Mouse (Mus musculus) embryonic facial prominence, embryonic 13.5 days (tissue): ENCODE data around the gene Mettl5. TPM values are rescaled to one million over a fixed set of nuclear protein-coding genes. Genes with fewer than 3 reads are reported as not detected.

Source experiments
- ATAC-seq: fragments of 200-750 bp; cut with Nextera tagmentation; 2 replicates; pipeline ENCODE4 v1.8.0; 2017; ENCODE audit warnings: low read depth; ENCODE audit not compliant: insufficient number of reproducible peaks, insufficient read depth, low FRiP score, low TSS enrichment
- H3K27ac ChIP-seq: fragments of 300-500 bp; sonication (generic); 2 replicates; pipeline ENCODE4 v1.5.1; 2015; ENCODE audit warnings: moderate library complexity, mild to moderate bottlenecking, inconsistent platforms
- H3K27me3 ChIP-seq: fragments of 300-500 bp; sonication (generic); 2 replicates; pipeline ENCODE4 v1.6.1; 2015; ENCODE audit warnings: mild to moderate bottlenecking, inconsistent platforms
- H3K36me3 ChIP-seq: fragments of 300-500 bp; sonication (generic); 2 replicates; pipeline ENCODE4 v1.6.1; 2015; ENCODE audit warnings: mild to moderate bottlenecking, inconsistent platforms
- H3K4me1 ChIP-seq: fragments of 300-500 bp; sonication (generic); 2 replicates; pipeline ENCODE4 v1.6.1; 2015; ENCODE audit warnings: inconsistent platforms
- H3K4me2 ChIP-seq: fragments of 300-500 bp; sonication (generic); 2 replicates; pipeline ENCODE4 v1.6.1; 2015; ENCODE audit warnings: moderate library complexity, mild to moderate bottlenecking, inconsistent platforms
- H3K4me3 ChIP-seq: fragments of 300-500 bp; sonication (generic); 2 replicates; pipeline ENCODE4 v1.5.1; 2015; ENCODE audit warnings: mild to moderate bottlenecking, inconsistent platforms
- H3K9ac ChIP-seq: fragments of 300-500 bp; sonication (generic); 2 replicates; pipeline ENCODE4 v1.6.1; 2015; ENCODE audit warnings: mild to moderate bottlenecking, inconsistent platforms
- H3K9me3 ChIP-seq: fragments of 300-500 bp; sonication (generic); 2 replicates; pipeline ENCODE4 v1.6.1; 2016; ENCODE audit warnings: inconsistent platforms
- WGBS: fragments of 180-500 bp; shearing (Covaris S2); methylation state at CpG from one replicate; pipeline ENCODE4 v1.1.7; 2015; ENCODE audit warnings: mixed read lengths; 5-methylcytosine and 5-hydroxymethylcytosine counted together
- polyA plus RNA-seq: library from polyadenylated mRNA; unstranded; fragments of >200 nt; fragmentation: Nextera tagmentation; extraction: Ambion mirVana; gene quantifications from 2 replicates; pipeline ENCODE4 v1.2.1, GENCODE M21; 2015

Gene Mettl5
- polyA plus RNA-seq, 1 experiment from 2014 or later, result 41.1 TPM

- Histone ChIP-seq H3K27ac (peak overlapping the region; percentile 95), H3K27me3 (no peaks in the 10 kb centered on the region), H3K36me3 (peaks cover 20% of the 10 kb centered on the region), H3K4me2 (peak overlapping the region; percentile 74), H3K4me1 (peaks cover 16% of the 10 kb centered on the region), H3K9ac (peak overlapping the region; percentile 93), H3K9me3 (no peaks in the 10 kb centered on the region), H3K4me3 (peak overlapping the region; percentile 82)
- under 1% methylated on average over 65 of the region's 80 CpGs for WGBS
- ATAC-seq, result peak; percentile 76
These were observed 62.9 kb downstream of the Mettl5 start for GRCm38 (mm10) chr2:69822361-69823128.

- peaks cover 17% of the 10 kb centered on the region for H3K36me3 ChIP-seq
- H3K27ac ChIP-seq, result peak within 1 kb of the TSS; percentile 95
- no peaks in the 10 kb centered on the region for H3K27me3 ChIP-seq
- H3K4me1 ChIP-seq, result peaks cover 16% of the 10 kb centered on the region
- peak within 1 kb of the TSS; percentile 74 for H3K4me2 ChIP-seq
- H3K4me3 ChIP-seq, result peak within 1 kb of the TSS; percentile 82
- ATAC-seq, result no peak
- H3K9ac ChIP-seq, result peak within 1 kb of the TSS; percentile 93
- H3K9me3 ChIP-seq, result no peaks in the 10 kb centered on the region
- WGBS, result 11% methylated on average over 8 of the region's 8 CpGs
These were observed 63.7 kb downstream of the Mettl5 start, which contains the start of gene Klhl23 for GRCm38 (mm10) chr2:69821711-69822110. TSS of gene Klhl23 (plus strand) at chr2:69821944.

Other genes with a start within 250 kb of the Mettl5 start
- 21.3 and 23.9 TPM in 2 replicates for gene Bbs5, start 238.4 kb downstream of the Mettl5 start, polyA plus RNA-seq
- gene Klhl41, start 215.5 kb downstream of the Mettl5 start, polyA plus RNA-seq, result 2.4 and 3.2 TPM in 2 replicates
- gene Fastkd1, start 172.1 kb downstream of the Mettl5 start, polyA plus RNA-seq, result 11.2 and 12.6 TPM in 2 replicates
- 179 and 195 TPM in 2 replicates for gene Ppig, start 163.1 kb downstream of the Mettl5 start, polyA plus RNA-seq
- gene Ccdc173, start 96.0 kb downstream of the Mettl5 start, polyA plus RNA-seq, result 3.3 and 3.6 TPM in 2 replicates
- gene Phospho2, start 96.0 kb downstream of the Mettl5 start, polyA plus RNA-seq, result 25.4 and 25.6 TPM in 2 replicates
- gene Klhl23, start 63.7 kb downstream of the Mettl5 start, polyA plus RNA-seq, result 27.3 and 31.4 TPM in 2 replicates
- 396 and 412 TPM in 2 replicates for gene Ssb, start 24.1 kb downstream of the Mettl5 start, polyA plus RNA-seq
- 16.7 and 17.1 TPM in 2 replicates for gene Ubr3, start 11.6 kb upstream of the Mettl5 start, polyA plus RNA-seq
- 0.07 TPM in 1 of 2 replicates, not detected in the other for gene Myo3b, start 153.5 kb upstream of the Mettl5 start, polyA plus RNA-seq